Mouse (Mus musculus): ENCODE measurements around the gene Vmn1r3.
"Not testable (repeated sequence)": the region's sequence is repeated elsewhere in the genome, so short reads cannot be mapped to it uniquely, and the experiment has no call there.

Vmn1r3 gene

DNA sequence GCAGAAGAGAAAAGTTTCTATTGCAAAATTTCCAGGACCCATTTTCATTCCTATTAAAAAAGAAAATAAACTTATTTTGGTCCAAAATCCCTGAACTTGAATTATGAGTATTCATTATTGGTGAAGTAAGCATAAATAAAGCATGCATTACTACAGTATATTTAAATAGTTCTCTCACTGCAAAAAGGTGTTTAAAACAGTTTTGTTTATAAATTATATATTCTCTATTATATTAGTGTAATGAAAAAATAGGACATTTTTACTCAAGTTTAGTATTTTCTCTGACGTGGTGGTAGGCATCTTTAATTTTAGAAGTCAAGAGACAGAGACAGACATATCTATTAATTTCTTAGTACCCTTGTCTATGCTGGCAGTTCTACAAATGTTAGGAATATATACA, at the start of gene Vmn1r3:
Gene Vmn1r3, minus strand, starts transcription at position 101 of the 400 bp plus-strand sequence.
- not testable (repeated sequence) for DNase-seq

DNA sequence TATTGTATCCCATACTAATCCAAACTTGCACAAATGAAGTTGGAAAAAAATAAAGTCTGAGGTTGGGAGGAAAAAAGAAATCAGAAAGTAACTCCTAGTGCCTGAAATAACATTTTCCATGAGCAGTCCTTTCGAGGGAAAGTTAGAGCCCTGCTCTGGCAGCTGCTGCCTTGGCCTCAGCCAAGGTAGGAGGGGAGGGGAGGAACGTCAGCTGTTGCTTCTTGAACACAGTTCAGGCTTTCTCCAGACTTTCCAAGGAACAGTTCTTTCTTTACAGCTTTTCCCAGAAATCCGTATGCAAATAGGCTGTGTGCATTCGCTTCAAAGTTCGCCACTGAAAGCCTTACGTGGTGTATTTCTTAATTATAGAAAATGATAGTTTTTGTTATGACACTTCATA, 46.9 kb upstream of the Vmn1r3 start:
- no peak for DNase-seq

DNA sequence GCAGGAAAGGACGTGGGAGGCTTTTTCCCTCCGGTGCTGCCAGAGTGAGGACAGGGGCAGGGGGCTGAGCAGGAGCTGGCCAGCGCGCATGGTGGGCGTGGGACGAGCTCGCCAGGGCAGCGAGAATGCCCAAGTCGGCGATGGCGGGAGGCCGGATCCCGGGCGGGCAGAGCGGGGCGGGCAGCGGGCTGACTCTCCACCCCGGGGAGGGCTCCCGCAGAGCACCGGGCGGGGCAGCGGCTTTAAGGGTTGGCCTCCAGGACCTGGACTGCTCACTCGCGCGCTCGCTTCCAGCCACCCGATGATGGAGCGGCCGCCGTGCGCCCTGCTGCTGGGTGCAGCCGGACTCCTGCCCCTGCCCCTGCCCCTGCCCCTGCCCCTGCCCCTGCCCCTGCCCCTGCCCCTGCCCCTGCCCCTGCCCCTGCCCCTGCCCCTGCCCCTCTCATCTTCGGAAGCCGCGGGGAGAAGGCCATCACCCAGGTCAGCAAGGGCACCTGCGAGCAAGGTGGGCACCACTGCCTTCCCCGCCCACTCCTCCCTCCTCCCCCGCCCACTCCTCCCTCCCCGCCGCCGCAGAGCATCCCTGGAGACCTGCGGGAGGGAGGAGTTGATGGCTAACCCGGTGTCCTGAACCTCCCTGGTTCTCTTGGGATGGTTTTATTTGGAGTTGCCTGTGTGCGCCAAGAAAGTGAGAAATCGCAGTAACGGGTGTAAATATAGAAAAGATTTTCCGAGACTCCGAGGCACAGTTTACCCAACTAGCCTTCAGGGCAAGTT, 45.9 kb upstream of the Vmn1r3 start:
- DNase-seq: no peak

DNA sequence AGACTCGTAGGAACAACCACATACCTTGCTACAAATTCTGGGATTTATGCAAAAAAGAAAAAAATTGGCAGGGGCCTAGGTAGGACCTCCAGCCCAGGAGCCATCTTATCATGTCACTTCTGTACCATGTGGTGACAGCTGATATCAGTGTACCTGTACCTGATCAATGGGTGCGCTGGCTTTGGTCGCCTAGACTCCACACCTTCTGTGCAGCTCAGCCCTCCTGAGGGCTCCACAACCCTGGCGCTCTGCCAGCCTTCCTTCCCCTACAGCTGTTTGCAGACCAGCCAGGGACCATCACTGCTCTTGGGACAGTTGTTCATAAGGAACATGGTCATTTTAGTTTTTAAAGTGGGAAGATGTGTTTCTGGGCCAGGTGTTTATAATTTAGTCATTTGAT, 44.4 kb upstream of the Vmn1r3 start:
- no peak for DNase-seq

DNA sequence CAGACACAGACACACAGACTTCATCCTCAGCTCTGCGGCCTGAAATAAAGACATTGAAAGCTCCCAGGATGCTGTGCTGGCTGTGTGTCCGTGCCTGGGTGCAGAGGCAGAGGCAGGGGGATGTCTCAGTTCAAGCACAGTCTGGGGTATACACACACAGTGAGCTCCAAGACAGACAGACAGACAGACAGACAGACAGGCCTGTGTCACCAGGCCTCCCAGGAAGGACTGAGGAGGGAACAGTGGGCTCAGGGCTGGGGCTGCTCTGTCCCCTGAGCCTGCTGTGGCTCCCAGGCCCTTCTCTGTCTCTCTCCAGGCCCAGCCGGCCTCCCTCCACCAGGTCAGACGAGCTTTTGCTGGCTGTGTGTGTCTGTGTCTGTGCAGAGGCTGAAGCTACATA, 43.3 kb upstream of the Vmn1r3 start:
- no peak for DNase-seq

DNA sequence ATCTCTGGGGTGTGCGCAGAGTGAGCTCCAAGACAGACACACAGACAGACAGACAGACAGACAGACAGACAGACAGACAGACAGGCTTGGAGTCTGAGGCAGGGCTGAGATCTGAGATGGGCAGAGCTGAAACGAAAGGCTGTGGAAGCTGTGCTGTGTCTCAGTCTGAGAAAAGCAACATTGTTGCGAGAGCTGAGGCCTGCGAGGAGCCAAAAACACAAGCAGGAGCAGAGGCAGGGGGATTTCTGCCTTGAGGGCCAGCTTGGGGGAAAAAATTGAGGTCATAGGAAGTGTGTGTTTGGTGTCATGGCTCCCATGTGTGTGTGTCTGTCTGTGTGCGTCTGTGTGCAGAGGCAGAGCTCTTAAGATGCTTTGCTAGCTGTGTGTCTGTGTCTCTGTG, 42.6 kb upstream of the Vmn1r3 start:
- no peak for DNase-seq

DNA sequence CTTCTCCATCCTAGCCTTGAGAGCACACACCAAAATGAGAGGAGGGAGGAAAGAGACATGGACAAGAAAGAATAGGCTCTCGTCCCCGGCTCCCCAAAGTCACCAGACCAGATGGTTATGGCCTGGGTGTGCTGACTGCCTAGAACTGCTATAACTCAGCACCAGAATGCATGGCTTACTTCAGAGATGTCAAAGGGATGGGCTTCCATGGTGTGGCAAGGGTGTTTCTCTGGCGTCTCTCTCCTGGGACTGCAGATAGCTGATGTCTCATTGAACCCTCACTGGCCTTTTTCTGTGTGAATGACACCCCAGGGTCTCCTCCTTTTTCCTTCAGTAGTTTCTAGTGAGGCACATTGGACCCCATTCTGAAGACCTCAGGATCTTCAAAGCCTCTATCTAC, 41.3 kb upstream of the Vmn1r3 start:
- DNase-seq: no peak

DNA sequence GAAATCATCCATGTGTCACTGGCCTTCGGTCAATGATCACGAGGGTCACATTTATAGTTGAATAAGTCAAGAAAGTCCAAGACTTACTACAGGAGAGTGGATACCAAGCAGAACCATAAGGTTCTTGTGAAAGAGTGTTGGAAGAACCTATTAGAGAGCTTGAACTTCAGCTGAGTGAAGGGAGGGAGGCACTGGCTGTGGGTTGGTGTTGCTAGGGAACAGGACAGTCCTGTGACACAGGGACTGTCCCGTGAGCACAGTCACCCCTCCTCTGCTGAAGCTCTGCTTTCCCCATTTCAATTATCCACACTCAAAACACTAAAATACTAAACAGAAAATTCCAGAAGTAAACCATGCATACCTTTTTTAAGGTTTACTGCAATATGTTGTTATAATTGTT, 40.3 kb upstream of the Vmn1r3 start:
- DNase-seq: not testable (repeated sequence)

DNA sequence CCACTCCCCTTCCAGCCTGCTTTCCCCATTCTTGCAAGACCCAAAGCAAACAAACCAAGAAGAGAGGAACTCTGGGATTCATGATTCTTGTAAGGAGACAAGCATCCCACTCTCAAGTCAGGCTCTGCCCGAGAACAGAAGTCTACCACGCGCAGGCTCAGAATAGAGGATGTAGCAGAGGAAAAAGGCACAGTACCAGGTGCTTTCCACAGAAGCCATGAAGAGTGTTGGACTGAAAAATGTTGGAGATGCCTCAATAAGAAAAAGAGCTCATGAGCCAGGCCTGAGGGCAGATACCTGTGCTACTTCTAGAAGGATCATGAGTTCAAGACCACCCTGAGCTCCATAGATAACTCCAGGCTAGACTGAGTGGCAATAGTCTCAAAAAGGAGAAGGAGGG, 39.7 kb upstream of the Vmn1r3 start:
- not testable (repeated sequence) for DNase-seq

DNA sequence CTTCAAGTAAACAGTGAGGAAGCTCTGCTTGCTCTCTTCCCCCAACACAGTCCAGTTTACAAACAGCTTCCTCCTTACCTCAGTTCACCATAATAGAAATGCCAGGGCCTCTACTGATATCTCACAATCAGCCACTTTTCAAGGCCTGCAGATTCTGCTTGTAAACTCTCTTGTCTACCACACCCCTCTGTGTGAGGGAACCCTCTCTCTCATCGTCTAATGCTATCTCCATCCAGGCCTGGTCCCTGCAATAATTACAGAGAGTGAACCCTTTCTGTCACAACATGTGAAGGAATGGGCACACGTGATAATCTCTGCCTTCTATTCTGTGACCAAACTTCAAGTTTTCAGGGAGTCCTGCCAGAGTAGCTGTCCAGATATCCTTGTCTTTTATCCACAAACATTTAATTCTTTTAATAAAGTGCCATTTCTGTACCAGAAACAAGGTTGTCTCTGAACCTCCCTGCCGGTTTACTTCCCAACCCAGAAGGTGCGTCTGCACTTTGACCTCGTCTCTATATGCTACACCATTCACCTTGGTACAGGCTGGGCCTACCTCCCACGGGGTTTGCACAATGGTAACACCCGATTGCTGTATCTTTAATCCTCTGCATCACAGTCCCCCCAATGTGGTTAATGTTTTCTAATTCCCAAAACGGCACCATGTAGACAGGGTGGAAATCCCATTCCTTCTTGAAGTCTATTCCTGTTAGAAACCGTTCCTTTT, 38.5 kb upstream of the Vmn1r3 start:
- DNase-seq: not testable (repeated sequence)

DNA sequence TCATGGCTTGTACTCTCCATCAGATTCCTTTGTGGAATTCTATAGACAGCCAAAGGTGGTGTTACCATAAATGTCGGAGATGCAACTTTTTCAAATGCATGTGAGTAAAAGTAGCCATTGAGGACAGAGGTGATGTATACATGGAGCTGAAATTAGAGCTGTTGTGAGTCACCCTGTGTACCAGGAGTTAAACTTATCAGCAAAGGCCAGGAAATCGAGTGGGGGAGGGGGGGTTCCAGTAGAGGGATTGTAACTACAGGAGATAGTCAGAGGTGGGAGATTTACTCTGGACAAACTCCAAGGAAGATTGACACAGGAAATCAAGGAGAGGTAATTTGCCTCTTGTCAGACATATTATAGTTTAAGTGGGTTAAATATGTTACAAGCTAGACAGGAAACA, 31.2 kb upstream of the Vmn1r3 start:
- DNase-seq: not testable (repeated sequence)

DNA sequence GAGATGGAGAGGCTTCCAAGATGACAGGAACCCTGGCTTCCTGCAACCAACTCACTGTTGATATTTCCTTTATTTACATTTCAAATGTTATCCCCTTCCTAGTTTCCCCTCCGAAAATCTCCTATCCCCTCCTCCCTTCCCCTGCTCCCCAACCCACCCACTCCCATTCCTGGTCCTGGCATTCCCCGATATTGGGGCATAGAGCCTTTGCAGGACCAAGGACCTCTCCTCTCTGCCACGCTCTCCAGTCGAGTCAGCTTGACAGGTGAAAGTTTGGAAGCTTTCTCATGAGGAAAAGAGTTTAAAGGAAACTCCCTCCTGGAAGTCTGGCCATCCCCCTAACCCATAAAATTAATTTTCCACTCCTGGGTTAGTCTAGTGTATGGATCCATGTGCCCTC, 28.2 kb upstream of the Vmn1r3 start:
- DNase-seq: not testable (repeated sequence)

DNA sequence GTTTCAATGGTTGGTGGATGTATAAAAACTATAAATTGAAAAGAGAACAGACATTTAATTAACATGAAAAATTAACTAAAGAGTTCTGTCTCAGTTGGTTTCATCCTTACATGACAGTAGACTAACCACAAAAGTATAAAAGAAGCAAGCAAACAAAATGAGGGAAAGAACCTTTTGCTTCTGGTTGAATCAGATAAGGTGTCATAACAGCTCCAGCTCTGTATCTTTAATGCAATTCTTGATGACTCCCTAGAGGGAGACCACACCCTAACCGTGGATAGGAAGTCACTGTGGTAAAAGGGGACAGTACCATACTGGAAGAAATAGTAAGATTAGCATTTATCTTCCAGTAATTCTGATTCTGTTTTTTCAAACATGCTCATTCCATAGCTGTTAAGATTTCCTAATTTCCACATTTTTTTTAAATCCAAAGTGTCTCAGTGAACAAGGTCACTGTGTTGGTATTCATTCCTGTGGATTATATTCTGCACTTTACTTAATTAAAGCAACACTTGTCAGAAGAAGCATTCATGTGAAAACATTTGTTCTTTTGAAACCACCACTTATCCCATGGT, 24.6 kb upstream of the Vmn1r3 start:
- DNase-seq: not testable (repeated sequence)

DNA sequence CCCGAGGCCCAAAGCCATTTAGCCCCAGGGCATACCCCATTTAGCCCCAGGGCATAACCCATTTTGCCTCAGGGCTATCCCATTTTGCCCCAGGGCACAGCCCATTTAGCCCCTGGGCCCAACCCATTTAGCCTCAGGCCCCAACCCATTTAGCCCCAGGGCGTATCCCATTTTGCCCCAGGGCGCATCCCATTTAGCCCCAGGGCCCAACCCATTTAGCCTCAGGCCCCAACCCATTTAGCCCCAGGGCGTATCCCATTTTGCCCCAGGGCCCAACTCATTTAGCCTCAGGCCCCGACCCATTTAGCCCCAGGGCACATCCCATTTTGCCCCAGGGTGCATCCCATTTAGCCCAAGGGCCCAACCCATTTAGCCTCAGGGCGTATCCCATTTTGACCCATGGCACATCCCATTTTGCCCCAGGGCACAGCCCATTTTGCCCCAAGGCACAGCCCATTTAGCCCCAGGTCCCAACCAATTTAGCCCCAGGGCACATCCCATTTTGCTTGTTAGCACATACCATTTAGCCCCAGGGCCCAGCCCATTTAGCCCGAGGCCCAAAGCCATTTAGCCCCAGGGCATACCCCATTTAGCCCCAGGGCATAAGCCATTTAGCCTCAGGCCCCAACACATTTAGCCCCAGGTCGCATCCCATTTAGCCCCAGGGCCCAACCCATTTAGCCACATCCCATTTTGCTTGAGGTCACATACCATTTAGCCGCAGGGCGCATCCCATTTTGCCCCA, 8.2 kb downstream of the Vmn1r3 start:
- DNase-seq: not testable (repeated sequence)

DNA sequence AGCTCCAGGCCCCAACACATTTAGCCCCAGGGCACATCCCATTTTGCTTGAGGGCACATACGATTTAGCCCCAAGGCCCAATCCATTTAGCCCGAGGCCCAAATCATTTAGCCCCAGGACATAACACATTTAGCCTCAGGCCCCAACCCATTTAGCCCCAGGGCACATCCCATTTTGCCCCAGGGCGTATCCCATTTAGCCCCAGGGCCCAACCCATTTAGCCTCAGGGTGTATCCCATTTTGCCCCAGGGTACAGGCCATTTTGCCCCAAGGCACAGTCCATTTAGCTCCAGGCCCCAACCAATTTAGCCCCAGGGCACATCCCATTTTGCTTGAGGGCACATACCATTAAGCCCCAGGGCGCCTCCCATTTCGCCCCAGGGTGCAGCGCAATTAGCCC, 9.0 kb downstream of the Vmn1r3 start:
- not testable (repeated sequence) for DNase-seq

DNA sequence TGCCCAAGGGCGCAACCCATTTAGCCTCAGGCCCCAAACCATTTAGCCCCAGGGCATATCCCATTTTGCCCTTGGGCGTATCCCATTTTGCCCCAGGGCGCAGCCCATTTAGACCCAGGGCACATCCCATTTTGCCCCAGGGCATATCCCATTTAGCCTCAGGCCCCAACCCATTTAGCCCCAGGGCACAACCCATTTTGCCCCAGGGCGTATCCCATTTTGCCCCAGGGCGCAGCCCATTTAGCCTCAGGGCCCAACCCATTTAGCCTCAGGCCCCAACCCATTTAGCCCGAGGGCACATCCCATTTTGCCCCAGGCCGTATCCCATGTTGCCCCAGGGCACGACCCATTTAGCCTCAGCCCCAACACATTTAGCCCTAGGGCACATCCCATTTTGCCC, 9.4 kb downstream of the Vmn1r3 start:
- not testable (repeated sequence) for DNase-seq

DNA sequence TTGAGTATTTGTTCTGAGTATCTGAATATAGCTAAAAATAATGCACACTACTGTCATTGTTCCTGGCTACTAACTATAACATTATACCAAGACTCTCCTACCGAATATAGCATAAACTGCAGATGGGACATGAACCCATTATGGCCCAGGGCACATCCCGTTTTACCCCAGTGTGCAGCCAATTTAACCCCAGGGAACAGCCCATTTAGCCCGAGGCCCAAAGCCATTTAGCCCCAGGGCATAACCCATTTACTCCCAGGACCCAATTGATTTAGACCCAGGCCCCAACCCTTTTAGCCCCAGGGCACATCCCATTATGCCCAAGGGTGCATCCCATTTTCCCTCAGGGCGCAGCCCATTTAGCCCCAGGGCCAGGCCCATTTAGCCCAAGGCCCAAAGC, 10.6 kb downstream of the Vmn1r3 start:
- not testable (repeated sequence) for DNase-seq

DNA sequence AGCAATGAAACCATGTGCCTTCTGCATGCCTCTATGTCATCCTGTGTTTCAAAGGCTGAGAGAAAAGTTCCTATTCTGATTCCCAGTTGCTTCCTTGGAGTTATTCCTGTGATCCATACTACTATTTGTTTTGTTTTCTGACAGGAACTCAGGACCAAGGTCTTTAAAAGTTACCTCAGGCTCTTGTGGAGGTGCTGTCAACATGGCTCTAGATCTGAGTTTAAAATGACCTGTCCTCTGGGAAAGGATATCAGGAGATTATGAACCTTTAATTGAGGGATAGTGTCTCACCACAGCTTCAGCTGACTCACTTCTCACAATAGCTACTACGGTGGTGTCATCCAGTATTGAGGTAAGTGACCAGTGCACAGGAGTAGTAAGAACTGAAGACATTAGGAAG, 18.1 kb downstream of the Vmn1r3 start, which contains the start of gene Vmn1r2:
Gene Vmn1r2, plus strand, starts transcription at position 301 of the 400 bp plus-strand sequence.
- DNase-seq: not testable (repeated sequence)

DNA sequence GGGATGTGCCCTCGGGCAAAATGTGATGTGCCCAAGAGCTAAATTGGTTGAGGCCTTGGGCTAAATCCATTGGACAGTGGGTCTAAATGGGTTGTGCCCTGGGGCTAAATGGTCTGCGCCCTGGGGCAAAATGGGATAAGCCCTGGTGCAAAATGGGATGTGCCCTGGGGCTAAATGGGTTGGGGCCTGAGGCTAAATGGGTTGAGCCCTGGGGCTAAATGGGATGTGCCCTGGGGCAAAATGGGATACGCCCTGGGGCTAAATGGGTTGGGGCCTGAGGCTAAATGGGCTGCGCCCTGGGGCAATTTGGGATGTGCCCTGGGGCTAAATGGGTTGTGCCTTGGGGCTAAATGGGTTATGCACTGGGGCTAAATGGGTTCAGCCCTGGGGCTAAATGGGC, 20.1 kb downstream of the Vmn1r3 start:
- DNase-seq: no peak

DNA sequence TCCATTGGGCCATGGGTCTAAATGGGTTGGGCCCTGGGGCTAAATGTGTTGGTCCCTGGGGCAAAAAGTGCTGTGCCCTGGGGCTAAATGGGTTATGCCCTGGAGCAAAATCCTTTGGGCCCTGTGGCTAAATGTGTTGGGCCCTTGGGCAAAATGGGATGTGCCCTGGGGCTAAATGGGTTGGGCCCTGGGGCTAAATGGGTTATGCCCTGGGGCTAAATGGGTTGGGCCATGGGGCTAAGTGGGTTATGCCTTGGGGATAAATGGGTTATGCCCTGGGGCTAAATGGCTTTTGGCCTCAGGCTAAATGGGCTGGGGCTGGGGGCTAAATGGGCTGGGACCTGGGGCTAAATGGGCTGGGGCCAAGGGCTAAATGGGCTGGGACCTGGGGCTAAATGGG, 20.7 kb downstream of the Vmn1r3 start:
- DNase-seq: not testable (repeated sequence)

DNA sequence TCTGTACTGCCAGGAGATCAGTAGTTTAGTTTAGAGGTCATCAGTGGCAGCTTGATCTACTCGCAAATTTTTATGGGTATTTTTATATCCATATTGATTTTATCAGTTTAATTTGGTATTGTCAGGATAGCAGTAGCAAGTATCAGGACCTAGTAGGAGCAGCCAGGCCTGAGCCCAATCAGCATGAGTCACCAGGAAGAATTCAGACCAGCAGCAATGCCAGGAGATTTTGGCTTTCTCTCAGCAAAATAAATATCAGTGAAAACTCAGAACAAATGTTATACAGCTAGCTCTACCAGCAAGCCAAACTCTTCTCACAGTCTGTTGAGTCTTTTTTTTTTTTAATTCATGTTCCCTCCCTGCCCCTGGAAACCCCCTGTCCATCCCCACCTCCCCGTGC, 31.8 kb downstream of the Vmn1r3 start:
- not testable (repeated sequence) for DNase-seq

DNA sequence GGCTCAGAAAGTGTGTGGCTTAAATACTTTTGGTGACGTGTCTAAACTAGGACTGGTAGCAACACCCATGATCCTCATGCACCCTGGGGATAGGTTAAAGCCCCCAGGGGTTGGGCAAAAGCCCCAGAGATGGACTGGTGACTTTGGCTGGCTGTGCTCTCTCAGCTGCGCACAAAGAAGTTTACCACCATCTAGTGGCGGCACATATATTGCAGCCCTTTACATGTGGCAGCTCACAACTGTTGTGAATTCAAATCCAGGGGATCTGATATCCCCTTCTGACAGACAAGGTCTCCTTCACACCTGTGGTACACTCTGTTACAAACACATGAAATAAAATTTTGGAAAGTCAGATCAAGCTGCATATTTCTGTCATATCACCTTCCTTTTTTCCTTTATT, 37.2 kb downstream of the Vmn1r3 start:
- DNase-seq: not testable (repeated sequence)
